Mouse (Mus musculus) olfactory bulb, adult 2 months (tissue): ENCODE measurements around the gene Tcf12. TPM values are rescaled to one million over a fixed set of nuclear protein-coding genes. Genes with fewer than 3 reads are reported as not detected.
A peak's percentile ranks its signal among the peaks of the same experiment; 100 is the strongest.

Experiments
- H3K27ac ChIP-seq: fragments of 200-500 bp; 2 replicates; pipeline ENCODE4 v1.5.1; 2012; ENCODE audit warnings: low read depth, low read length; ENCODE audit not compliant: insufficient read depth
- H3K4me1 ChIP-seq: fragments of 200-500 bp; 2 replicates; pipeline ENCODE4 v1.6.1; 2012; ENCODE audit warnings: low read length; ENCODE audit not compliant: control insufficient read depth, insufficient read depth
- H3K4me3 ChIP-seq: fragments of 200-500 bp; 2 replicates; pipeline ENCODE4 v1.5.1; 2012; ENCODE audit warnings: mild to moderate bottlenecking, low read depth, low read length, moderate library complexity; ENCODE audit not compliant: insufficient read depth
- CTCF ChIP-seq: fragments of 200-500 bp; IDR thresholded peaks from 2 replicates; pipeline ENCODE4 v1.5.1; 2012; ENCODE audit warnings: low read depth, mild to moderate bottlenecking, low read length, moderate library complexity; ENCODE audit not compliant: insufficient read depth
- POLR2A ChIP-seq: fragments of 200-500 bp; IDR thresholded peaks from 2 replicates; pipeline ENCODE4 v1.6.1; 2012; ENCODE audit warnings: mild to moderate bottlenecking, low read depth, low read length, moderate library complexity; ENCODE audit not compliant: insufficient read depth
- WGBS: fragments of 180-500 bp; shearing (Covaris S2); methylation state at CpG from one replicate; pipeline ENCODE4 v1.1.7; 2018; 5-methylcytosine and 5-hydroxymethylcytosine counted together
- polyA plus RNA-seq: library from polyadenylated mRNA; stranded (reverse); fragments of >200 nt; gene quantifications from 2 replicates; pipeline ENCODE4 v1.2.4, GENCODE M21; 2012; ENCODE audit warnings: low replicate concordance; ENCODE audit not compliant: missing spikeins, insufficient read depth, insufficient read length

Tcf12 gene
- polyA plus RNA-seq, 1 experiment, result not detected

DNA sequence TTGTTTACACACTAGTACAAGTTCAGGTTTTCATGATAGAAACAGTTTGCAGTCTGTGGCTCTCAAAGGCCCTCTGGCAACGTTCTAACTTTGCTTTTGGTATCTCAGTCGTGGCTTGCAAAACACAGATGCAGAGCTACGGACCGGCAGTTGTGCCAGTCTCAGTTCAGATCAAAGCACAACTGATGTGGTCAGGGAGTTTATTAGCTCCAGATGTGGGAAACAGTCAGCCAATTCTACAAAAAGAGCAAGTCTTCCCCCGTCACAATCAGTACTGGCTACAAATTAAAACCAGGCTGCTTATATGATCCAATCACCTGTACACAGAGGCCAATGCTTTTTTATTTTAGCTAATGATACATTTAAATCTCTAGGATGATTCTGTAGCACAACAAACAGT, 223.2 kb downstream of the Tcf12 start:
- Histone ChIP-seq H3K27ac (no peak overlapping the region), H3K4me3 (no peak overlapping the region), H3K4me1 (no peaks in the 10 kb centered on the region)
- 43% methylated on average over 5 of the region's 5 CpGs for WGBS
- TF ChIP-seq CTCF (no peak), POLR2A (no peak)

DNA sequence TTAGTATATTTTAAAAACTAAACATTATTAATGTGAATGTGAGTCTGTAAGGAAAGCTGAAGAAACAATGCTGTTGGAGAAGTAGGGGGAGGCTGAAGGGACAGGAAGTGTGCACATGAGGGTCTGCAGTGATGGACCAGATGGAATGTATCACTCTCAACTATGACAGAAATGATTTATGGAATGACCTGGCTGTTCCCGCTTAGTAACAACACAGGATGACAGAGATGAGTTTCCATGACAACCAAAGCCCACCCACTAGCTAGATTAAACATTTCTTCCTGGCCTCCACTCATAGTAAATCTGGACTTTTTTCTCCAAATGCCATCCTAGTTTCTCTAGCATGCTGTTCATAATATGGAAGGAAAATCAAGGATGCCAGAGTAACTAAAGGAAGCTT, 231.0 kb downstream of the Tcf12 start:
- H3K4me1 ChIP-seq, result no peaks in the 10 kb centered on the region
- no peak overlapping the region for H3K4me3 ChIP-seq
- WGBS, result 59% methylated on average over 1 of the region's 1 CpGs
- no peak for TF ChIP-seq CTCF
- no peak for TF ChIP-seq POLR2A
- no peak overlapping the region for H3K27ac ChIP-seq

DNA sequence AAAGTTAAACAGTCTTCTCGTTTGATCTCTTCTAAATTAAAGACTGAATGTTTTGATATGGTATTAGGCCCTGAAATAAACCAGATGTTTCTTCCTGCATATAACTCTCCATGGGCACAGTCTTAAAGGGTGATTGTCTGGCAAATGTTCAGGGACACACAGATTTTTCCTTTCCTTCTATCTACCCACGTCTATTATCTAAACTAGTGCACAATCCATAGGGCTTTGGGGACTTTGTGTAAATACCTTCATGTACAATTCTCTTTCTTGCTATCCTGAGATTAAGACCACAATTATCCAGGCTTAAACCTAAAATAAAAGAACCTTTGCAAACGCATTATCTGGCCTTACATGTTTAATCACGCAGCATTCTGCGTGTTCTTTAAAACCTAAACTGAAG, 231.7 kb downstream of the Tcf12 start:
- Histone ChIP-seq H3K4me3 (no peak overlapping the region), H3K27ac (no peak overlapping the region), H3K4me1 (peaks cover under 1% of the 10 kb centered on the region; the same call in 1 of the 2 replicates)
- TF ChIP-seq CTCF (no peak), POLR2A (no peak)
- WGBS, result 47% methylated on average over 5 of the region's 5 CpGs

DNA sequence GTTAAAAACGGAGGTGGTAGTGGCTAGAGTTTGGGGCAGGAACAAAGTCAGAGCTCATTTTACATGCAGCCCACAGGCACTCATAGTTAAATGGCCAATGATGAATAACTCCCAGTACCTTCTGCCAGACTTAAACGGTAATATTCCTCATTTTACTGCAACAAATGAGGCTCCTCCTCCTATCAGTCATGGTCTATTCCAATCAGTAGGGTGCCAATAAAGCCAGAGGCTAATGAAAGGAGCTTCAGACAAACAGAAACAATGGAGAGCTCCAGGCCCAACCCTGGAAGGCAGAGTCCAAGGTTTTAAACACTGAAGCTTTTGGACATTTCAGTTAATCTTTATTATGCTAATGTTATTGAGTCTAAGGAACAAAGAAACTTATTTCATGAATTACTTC, 232.3 kb downstream of the Tcf12 start:
- TF ChIP-seq CTCF, result no peak
- no peak for TF ChIP-seq POLR2A
- H3K4me3 ChIP-seq, result no peak overlapping the region
- H3K4me1 ChIP-seq, result peaks cover 2% of the 10 kb centered on the region; the same call in 1 of the 2 replicates
- no peak overlapping the region for H3K27ac ChIP-seq
- WGBS, result 26% methylated on average over 2 of the region's 2 CpGs

DNA sequence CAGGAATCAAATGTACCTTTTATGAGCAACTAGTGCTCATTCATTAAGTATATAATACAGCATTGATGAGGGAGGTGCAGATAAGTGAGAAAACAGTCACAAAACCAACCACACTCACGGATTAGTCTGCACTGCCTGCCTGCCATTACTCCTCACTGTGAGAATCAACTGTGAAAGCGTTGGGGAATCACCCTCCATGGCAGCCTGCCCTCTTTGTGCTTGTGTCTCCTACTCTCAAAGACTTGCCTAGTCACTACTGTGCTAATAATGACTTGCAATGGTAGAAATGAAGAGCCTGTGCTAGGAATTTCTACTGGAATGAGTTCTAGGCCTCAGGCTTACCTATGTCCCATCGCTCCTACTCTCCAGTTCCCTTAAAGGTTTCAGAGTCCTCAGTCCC, 233.8 kb downstream of the Tcf12 start:
- H3K27ac ChIP-seq, result no peak overlapping the region
- TF ChIP-seq CTCF (no peak), POLR2A (no peak)
- WGBS, result 70% methylated on average over 3 of the region's 3 CpGs
- no peak overlapping the region for H3K4me3 ChIP-seq
- H3K4me1 ChIP-seq, result peaks cover 2% of the 10 kb centered on the region; the same call in 1 of the 2 replicates

DNA sequence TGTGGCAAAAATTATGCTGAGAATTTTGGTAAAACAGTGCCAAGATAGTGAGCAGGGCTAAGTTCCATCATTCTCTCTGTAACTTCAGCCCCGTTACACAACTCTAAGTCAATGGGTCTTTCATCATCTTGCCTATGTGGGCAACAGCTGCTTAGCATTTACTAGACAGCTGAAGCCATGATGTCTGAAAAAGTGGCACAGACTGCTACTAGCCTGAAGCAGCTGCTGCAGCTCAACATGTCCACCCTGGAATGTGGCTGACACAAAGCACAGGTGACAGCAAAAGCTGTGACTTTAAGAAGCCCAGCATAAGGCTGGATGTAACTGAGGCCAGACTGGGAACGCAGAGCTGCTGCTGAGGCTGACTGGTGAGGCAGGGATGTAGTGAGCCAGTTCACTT, 236.9 kb downstream of the Tcf12 start:
- no peak overlapping the region for H3K4me3 ChIP-seq
- H3K27ac ChIP-seq, result peak overlapping the region; percentile 29; the same call in 1 of the 2 replicates
- H3K4me1 ChIP-seq, result peaks cover 2% of the 10 kb centered on the region; the same call in 1 of the 2 replicates
- WGBS, result 80% methylated on average over 2 of the region's 2 CpGs
- no peak for TF ChIP-seq CTCF
- TF ChIP-seq POLR2A, result no peak

DNA sequence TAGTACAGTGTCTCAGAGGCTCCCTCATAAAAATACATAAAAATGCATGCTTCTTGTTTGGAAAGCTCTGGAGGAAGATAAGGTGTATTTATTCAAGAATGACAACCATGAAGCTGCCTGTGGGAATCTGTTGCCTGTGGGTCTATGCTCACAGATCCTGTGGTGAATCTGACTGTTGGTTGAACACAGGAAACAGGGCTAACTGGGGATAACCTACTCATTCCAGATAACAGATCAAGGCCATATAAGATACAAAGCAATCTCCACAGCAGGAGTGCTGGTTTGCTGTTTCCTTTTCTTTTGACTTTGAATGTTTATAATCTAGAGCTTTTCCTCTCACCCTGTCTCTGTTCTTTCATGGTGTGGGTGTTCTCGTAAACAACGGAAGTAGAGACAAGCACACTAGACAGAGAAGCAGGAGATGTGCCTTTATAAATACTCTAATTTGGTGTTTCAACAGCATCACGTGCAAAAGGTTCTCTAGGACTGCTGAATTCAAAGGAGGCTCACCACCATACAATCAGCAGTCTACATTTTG, 237.6 kb downstream of the Tcf12 start:
- Histone ChIP-seq H3K4me1 (peaks cover 2% of the 10 kb centered on the region; the same call in 1 of the 2 replicates), H3K27ac (peak overlapping the region; percentile 26; the same call in 1 of the 2 replicates), H3K4me3 (no peak overlapping the region)
- TF ChIP-seq POLR2A (no peak), CTCF (no peak)
- WGBS, result 27% methylated on average over 3 of the region's 3 CpGs

DNA sequence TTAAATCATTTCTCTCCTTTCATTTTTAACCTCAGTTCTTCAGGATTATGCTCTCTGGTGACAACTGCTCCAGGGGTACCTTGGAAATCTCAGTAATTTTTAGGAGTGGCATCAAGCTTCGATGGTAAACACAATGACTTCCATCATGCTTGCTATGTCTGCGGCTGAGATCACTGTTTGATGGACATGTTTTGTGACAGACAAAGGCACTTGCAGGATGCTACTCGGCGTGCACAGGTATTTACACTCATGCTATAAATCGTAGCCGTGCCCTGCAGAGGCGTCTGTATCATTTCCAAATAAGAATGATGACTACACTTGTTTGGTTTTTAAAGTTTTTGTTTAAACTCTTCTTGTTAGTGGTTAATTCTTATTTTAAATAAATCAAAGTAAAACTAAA, 248.3 kb downstream of the Tcf12 start:
- no peaks in the 10 kb centered on the region for H3K4me1 ChIP-seq
- H3K27ac ChIP-seq, result no peak overlapping the region
- H3K4me3 ChIP-seq, result no peak overlapping the region
- TF ChIP-seq POLR2A, result no peak
- no peak for TF ChIP-seq CTCF
- WGBS, result 89% methylated on average over 7 of the region's 7 CpGs

DNA sequence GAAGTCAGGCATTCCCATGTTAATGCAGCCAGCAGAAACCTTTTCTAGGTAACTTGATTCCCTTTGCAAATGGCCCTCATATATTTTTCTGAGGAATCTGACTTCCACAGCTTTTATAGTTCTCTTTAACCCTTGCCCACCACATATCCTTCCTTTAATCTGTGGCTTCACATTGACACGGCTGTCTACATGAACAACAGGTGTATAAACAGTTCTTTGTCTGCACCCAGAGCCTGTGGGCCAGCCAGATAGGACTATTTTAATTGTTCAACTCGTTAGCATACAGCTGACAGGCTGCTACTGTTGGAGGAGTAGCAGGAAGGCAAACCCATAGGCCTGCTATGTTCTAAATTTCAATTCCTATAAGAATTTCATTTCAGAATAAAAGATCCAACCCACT, 250.0 kb downstream of the Tcf12 start:
- H3K27ac ChIP-seq, result no peak overlapping the region
- TF ChIP-seq CTCF (no peak), POLR2A (no peak)
- H3K4me1 ChIP-seq, result no peaks in the 10 kb centered on the region
- H3K4me3 ChIP-seq, result no peak overlapping the region
- 41% methylated on average over 2 of the region's 2 CpGs for WGBS

DNA sequence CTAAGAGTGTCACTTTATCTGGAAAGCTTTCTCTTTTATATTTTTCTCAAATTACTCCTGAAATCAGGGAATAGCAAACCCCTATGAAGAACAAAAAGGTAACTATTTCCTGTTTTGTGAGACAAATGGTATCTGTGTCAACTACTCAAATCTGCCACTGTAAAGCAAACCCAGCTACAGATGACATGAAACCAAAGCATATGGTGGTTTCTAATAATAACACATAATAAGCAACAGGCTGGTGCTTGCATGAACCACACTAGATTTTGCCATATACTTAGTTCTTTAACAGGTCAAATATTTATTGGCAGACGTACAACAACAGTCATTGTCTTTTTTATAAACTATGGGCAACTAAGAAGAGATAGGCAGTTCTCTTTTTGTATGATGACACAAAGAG, 253.7 kb downstream of the Tcf12 start:
- Histone ChIP-seq H3K4me3 (no peak overlapping the region), H3K27ac (no peak overlapping the region), H3K4me1 (no peaks in the 10 kb centered on the region)
- TF ChIP-seq POLR2A (no peak), CTCF (no peak)
- 95% methylated on average over 1 of the region's 1 CpGs for WGBS
